Mouse (Mus musculus) stomach, embryonic 14.5 days (tissue): ENCODE results near the gene Arl4d. TPM values are rescaled to one million over a fixed set of nuclear protein-coding genes. Genes with fewer than 3 reads are reported as not detected.
"Not testable (repeated sequence)": the region's sequence is repeated elsewhere in the genome, so short reads cannot be mapped to it uniquely, and the experiment has no call there.

Experiments used
- ATAC-seq: fragments of 200-750 bp; cut with Nextera tagmentation; 2 replicates; pipeline ENCODE4 v1.8.0; 2017; ENCODE audit warnings: low read depth, moderate TSS enrichment; ENCODE audit not compliant: insufficient number of reproducible peaks, insufficient read depth, low FRiP score
- H3K27ac ChIP-seq: fragments of 300-500 bp; sonication (generic); 2 replicates; pipeline ENCODE4 v1.5.1; 2014; ENCODE audit warnings: mild to moderate bottlenecking, low read length, moderate library complexity, mixed read lengths
- H3K27me3 ChIP-seq: fragments of 300-500 bp; sonication (generic); 2 replicates; pipeline ENCODE4 v1.6.1; 2014; ENCODE audit warnings: low read length, control low read depth, mixed read lengths; ENCODE audit not compliant: control insufficient read depth, insufficient read depth
- H3K36me3 ChIP-seq: fragments of 300-500 bp; sonication (generic); 2 replicates; pipeline ENCODE4 v1.6.1; 2014; ENCODE audit warnings: mild to moderate bottlenecking, control low read depth, low read length, moderate library complexity, mixed read lengths; ENCODE audit not compliant: control insufficient read depth, insufficient read depth
- H3K4me1 ChIP-seq: fragments of 300-500 bp; sonication (generic); 2 replicates; pipeline ENCODE4 v1.6.1; 2014; ENCODE audit warnings: low read length, control low read depth, mixed read lengths; ENCODE audit not compliant: control insufficient read depth, insufficient read depth
- H3K4me2 ChIP-seq: fragments of 300-500 bp; sonication (generic); replicated peaks from 2 replicates; pipeline ENCODE4 v1.6.1; 2014; ENCODE audit warnings: low read depth, low read length, control low read depth
- H3K4me3 ChIP-seq: fragments of 300-500 bp; sonication (generic); 2 replicates; pipeline ENCODE4 v1.5.1; 2014; ENCODE audit warnings: low read depth, low read length, control low read depth
- H3K9ac ChIP-seq: fragments of 300-500 bp; sonication (generic); replicated peaks from 2 replicates; pipeline ENCODE4 v1.6.1; 2014; ENCODE audit warnings: low read depth, mild to moderate bottlenecking, control low read depth, low read length, moderate library complexity, mixed read lengths
- H3K9me3 ChIP-seq: fragments of 300-500 bp; sonication (generic); 2 replicates; pipeline ENCODE4 v1.6.1; 2016; ENCODE audit warnings: low read depth, low read length, control low read depth; ENCODE audit not compliant: control insufficient read depth
- WGBS: fragments of 180-500 bp; shearing (Covaris S2); extraction: QIAGEN DNeasy Blood & Tissue Kit; methylation state at CpG from one replicate; pipeline ENCODE4 v1.1.7; 2014; 5-methylcytosine and 5-hydroxymethylcytosine counted together
- polyA plus RNA-seq: library from polyadenylated mRNA; unstranded; fragments of >200 nt; fragmentation: Nextera tagmentation; extraction: Ambion mirVana; gene quantifications from 2 replicates; pipeline ENCODE4 v1.2.1, GENCODE M21; 2014

Arl4d gene
- polyA plus RNA-seq, 1 experiment from 2014 or later, result 6.4 TPM

- under 1% methylated on average over 36 of the region's 40 CpGs for WGBS
- Histone ChIP-seq H3K4me2 (peak overlapping the region; percentile 40), H3K9ac (peak overlapping the region; percentile 50; the same call in 1 of the 2 replicates), H3K4me3 (peak overlapping the region; percentile 11; the same call in 1 of the 2 replicates), H3K27ac (peak overlapping the region; percentile 96)
- H3K4me1 ChIP-seq, H3K9me3 ChIP-seq, H3K27me3 ChIP-seq, H3K36me3 ChIP-seq: not testable (repeated sequence)
- peak; percentile 93 for ATAC-seq
Observed at GRCm38 (mm10) chr11:101657886-101658750, 7.2 kb upstream of the Arl4d start.

GRCm38 (mm10) chr11:101658751-101659558 lies 6.4 kb upstream of the Arl4d start:
- Histone ChIP-seq H3K4me1 (no peaks in the 10 kb centered on the region), H3K36me3 (no peaks in the 10 kb centered on the region), H3K9ac (no peak overlapping the region), H3K4me3 (no peak overlapping the region), H3K9me3 (no peaks in the 10 kb centered on the region), H3K27ac (peak overlapping the region; percentile 76; the same call in 1 of the 2 replicates), H3K27me3 (no peaks in the 10 kb centered on the region), H3K4me2 (no peak overlapping the region)
- WGBS, result 38% methylated on average over 10 of the region's 10 CpGs
- peak; percentile 7; the same call in 1 of the 2 replicates for ATAC-seq

- ATAC-seq, result no peak
- no peak overlapping the region for H3K4me3 ChIP-seq
- no peaks in the 10 kb centered on the region for H3K9me3 ChIP-seq
- H3K36me3 ChIP-seq, result no peaks in the 10 kb centered on the region
- H3K27ac ChIP-seq, result no peak overlapping the region
- H3K9ac ChIP-seq, result no peak overlapping the region
- 0 out of 2 replicates have a peak, but pooled peaks cover 3% of the 10 kb centered on the region for H3K4me1 ChIP-seq
- WGBS, result 55% methylated on average over 7 of the region's 7 CpGs
- H3K4me2 ChIP-seq, result no peak overlapping the region
- no peaks in the 10 kb centered on the region for H3K27me3 ChIP-seq
Observed at GRCm38 (mm10) chr11:101661191-101661590, 4.2 kb upstream of the Arl4d start.

GRCm38 (mm10) chr11:101661786-101662185 lies 3.6 kb upstream of the Arl4d start:
- Histone ChIP-seq H3K9me3 (no peaks in the 10 kb centered on the region), H3K4me2 (no peak overlapping the region), H3K4me3 (no peak overlapping the region), H3K27me3 (no peaks in the 10 kb centered on the region), H3K9ac (no peak overlapping the region), H3K4me1 (0 out of 2 replicates have a peak, but pooled peaks cover 3% of the 10 kb centered on the region), H3K36me3 (no peaks in the 10 kb centered on the region), H3K27ac (no peak overlapping the region)
- 31% methylated on average over 5 of the region's 5 CpGs for WGBS
- ATAC-seq, result no peak

GRCm38 (mm10) chr11:101663229-101664027 lies 1.9 kb upstream of the Arl4d start:
- H3K4me2 ChIP-seq, result no peak overlapping the region
- no peak overlapping the region for H3K27ac ChIP-seq
- no peak overlapping the region for H3K4me3 ChIP-seq
- ATAC-seq, result no peak
- no peaks in the 10 kb centered on the region for H3K27me3 ChIP-seq
- no peaks in the 10 kb centered on the region for H3K9me3 ChIP-seq
- WGBS, result 51% methylated on average over 11 of the region's 11 CpGs
- no peaks in the 10 kb centered on the region for H3K36me3 ChIP-seq
- no peak overlapping the region for H3K9ac ChIP-seq
- H3K4me1 ChIP-seq, result peaks cover 3% of the 10 kb centered on the region; the same call in 1 of the 2 replicates

- no peak; the same call in 1 of the 2 replicates for ATAC-seq
- no peaks in the 10 kb centered on the region for H3K36me3 ChIP-seq
- under 1% methylated on average over 24 of the region's 24 CpGs for WGBS
- H3K4me2 ChIP-seq, result peak overlapping the region; percentile 82
- no peaks in the 10 kb centered on the region for H3K9me3 ChIP-seq
- H3K27ac ChIP-seq, result peak overlapping the region; percentile 52; the same call in 1 of the 2 replicates
- H3K9ac ChIP-seq, result peak overlapping the region; percentile 25; the same call in 1 of the 2 replicates
- peak overlapping the region; percentile 45 for H3K4me3 ChIP-seq
- peaks cover 8% of the 10 kb centered on the region; the same call in 1 of the 2 replicates for H3K4me1 ChIP-seq
- no peaks in the 10 kb centered on the region for H3K27me3 ChIP-seq
Observed at GRCm38 (mm10) chr11:101665636-101665992, 273 bp downstream of the Arl4d start.

- no peaks in the 10 kb centered on the region for H3K36me3 ChIP-seq
- H3K9me3 ChIP-seq, result no peaks in the 10 kb centered on the region
- no peak overlapping the region for H3K27ac ChIP-seq
- H3K4me3 ChIP-seq, result peak overlapping the region; percentile 45; the same call in 1 of the 2 replicates
- H3K4me2 ChIP-seq, result peak overlapping the region; percentile 82
- peaks cover 8% of the 10 kb centered on the region; the same call in 1 of the 2 replicates for H3K4me1 ChIP-seq
- 73% methylated on average over 28 of the region's 28 CpGs for WGBS
- no peak for ATAC-seq
- H3K27me3 ChIP-seq, result no peaks in the 10 kb centered on the region
- no peak overlapping the region for H3K9ac ChIP-seq
Observed at GRCm38 (mm10) chr11:101666626-101667345, 1.4 kb downstream of the Arl4d start.
